Mouse (Mus musculus) liver, embryonic 16.5 days (tissue): ENCODE results near the gene Nfx1. TPM values are rescaled to one million over a fixed set of nuclear protein-coding genes. Genes with fewer than 3 reads are reported as not detected.
A peak's percentile ranks its signal among the peaks of the same experiment; 100 is the strongest.

Experiments
- microRNA-seq: library from miRNA; unstranded; fragments of <30 nt; microRNA quantifications from one replicate; pipeline ENCODE4, GENCODE M21; 2016
- polyA plus RNA-seq: library from polyadenylated mRNA; unstranded; fragments of >200 nt; fragmentation: Nextera tagmentation; extraction: Ambion mirVana; gene quantifications from 2 replicates; pipeline ENCODE4 v1.2.1, GENCODE M21; 2015

Gene Nfx1
- polyA plus RNA-seq, 1 experiment from 2014 or later, result 31.5 TPM

Small RNAs within 50 kb of the gene (microRNA-seq; reads per million reads assigned to microRNA genes)
- gene Mir3094, result 3.2 reads per million, percentile 10 among the genes with 10 or more reads in this experiment

Other genes starting within 250 kb of the Nfx1 start
- gene Dnaja1, start 248.8 kb upstream of the Nfx1 start, polyA plus RNA-seq, result 103 and 120 TPM in 2 replicates
- 59.9 and 66.8 TPM in 2 replicates for gene Smu1, start 213.0 kb upstream of the Nfx1 start, polyA plus RNA-seq
- gene B4galt1, start 116.9 kb upstream of the Nfx1 start, polyA plus RNA-seq, result 29.7 and 32.6 TPM in 2 replicates
- gene Spink4, start 50.9 kb upstream of the Nfx1 start, polyA plus RNA-seq, result 0.90 and 2.9 TPM in 2 replicates
- 99.7 and 103 TPM in 2 replicates for gene Bag1, start 22.6 kb upstream of the Nfx1 start, polyA plus RNA-seq
- gene Chmp5, start 22.5 kb upstream of the Nfx1 start, polyA plus RNA-seq, result 41.8 and 44.6 TPM in 2 replicates
- gene Aqp7, start 77.2 kb downstream of the Nfx1 start, polyA plus RNA-seq, result 1.1 and 1.4 TPM in 2 replicates
- 10.4 and 11.4 TPM in 2 replicates for gene Aqp3, start 127.3 kb downstream of the Nfx1 start, polyA plus RNA-seq
- 8.5 and 10.1 TPM in 2 replicates for gene Nol6, start 153.5 kb downstream of the Nfx1 start, polyA plus RNA-seq
- gene Ube2r2, start 164.8 kb downstream of the Nfx1 start, polyA plus RNA-seq, result 47.9 and 56.0 TPM in 2 replicates